Mouse (Mus musculus): ENCODE data around the gene Katnb1.
A peak's percentile ranks its signal among the peaks of the same experiment; 100 is the strongest.

Katnb1 gene

DNA sequence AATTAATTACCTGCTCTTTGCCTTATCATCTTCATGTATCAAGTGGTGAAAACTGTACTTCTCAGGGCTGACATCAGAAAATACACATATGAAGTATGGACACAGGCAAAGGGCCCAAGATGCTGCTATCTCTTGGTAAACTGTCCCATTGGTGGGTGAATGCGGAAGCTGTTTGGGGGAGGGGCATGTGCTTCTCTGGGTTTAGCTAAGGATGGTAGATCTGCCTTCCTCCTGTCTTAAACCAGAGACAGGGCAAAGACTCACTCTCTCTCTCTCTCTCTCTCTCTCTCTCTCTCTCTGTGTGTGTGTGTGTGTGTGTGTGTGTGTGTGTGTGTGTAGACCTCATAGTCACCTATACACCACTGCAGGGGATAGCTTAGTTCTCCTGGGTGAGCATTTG is 60.0 kb downstream of the Katnb1 start:
- peak; percentile 52 for DNase-seq

DNA sequence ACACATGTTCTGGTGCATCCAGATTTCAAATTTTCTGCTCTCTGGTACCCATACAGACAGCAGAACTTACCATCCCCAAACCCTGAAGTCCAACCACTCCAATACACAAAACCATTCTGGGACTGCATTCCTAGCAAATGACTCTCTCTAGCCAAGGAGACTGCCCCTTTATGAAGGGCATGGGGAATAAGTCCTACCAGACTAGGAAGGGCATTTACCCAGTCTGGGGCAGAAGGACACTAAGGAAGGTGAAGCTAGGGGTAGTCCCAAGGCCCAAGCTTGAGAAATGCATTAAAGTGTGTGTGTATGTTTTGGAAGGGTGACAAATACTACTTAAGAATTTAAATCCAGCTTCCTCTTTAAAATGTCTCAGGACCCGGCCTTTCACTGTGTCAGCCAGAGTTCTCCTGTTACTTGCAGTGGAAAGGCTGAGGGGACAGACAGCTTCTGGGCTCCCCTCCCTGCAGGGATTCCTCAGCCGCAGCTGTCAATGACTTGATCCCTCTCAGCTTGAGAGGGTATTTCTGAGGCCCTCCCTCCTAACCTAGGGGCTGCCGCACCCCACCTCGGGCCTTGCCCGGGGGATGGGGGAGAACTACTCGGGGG is 60.6 kb downstream of the Katnb1 start:
- peak; percentile 73 for DNase-seq

DNA sequence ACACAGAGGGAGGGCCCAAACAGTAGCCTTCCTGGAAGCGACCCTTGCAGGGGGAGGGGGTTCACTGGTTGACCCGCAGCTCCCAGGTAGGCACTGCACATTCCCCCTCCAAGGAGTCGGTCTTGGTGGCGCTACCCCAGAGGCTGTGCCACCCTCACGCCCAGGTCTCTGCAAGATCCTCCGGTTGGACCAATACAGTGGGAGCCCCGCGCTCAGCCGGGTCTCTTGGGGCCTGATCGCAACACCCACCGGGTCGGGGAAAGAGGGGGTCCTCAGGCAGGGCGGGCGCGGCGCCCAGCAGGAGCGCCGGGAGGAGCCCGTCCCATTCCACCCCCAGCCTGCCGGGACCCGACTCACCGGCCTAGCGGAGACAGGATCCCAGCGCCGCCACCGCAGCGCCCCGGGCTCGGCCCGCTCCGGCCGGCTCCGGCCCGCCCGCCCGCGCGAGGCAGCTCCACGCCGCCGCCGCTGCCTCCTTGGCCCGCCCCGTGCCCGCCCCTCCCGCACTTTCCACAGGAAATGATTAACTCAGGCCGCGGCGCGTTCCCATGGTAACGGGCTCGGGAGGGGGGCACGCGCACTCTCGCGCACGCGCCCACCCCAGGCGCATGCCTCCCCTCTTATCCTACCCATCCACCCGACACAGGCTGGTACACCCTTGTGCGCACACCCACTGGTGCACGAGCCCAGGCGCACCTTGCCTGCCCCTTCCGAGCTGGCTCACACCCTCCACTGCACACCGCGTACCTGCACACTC is 61.3 kb downstream of the Katnb1 start:
- peak; percentile 94 for DNase-seq

DNA sequence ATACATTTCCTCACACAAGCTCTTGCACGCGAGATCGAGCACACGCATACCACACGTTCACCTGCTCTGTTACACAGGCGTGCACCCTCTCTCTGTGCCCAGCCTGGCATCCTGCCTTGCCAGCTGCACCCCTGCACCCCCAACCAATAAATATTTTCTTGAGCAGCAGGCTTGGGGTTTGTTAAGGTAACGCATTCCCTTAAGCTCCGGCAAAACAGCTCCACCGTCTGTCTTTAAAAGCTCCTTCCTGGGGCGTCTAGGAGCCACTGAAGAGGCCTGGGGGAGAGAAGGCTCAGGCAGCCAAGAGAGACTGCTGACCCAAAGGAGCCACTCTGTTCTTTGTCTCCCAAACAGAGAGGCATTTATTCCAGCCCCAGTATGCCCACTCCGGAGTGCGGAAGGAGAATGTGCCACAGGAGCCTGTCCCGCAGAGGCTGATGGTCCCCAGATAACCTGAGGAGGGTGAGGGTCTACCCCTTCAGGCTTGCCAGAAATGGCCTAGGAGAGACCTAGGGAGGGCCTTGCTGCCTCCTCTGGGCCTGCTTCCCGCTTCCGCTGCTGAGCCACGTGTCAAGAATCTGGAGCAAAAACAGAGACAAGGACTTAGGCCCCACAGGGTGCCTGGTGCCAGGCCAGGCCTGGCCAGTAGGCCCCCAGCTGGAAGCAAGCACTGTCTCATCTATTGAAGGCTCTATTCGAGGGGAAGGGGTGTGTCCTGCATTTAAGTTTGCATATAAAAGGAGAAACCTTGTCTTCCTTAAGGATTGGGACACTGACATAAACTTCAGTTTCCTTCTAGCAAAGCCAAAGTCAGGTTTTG is 62.2 kb downstream of the Katnb1 start:
- DNase-seq: peak; percentile 49

DNA sequence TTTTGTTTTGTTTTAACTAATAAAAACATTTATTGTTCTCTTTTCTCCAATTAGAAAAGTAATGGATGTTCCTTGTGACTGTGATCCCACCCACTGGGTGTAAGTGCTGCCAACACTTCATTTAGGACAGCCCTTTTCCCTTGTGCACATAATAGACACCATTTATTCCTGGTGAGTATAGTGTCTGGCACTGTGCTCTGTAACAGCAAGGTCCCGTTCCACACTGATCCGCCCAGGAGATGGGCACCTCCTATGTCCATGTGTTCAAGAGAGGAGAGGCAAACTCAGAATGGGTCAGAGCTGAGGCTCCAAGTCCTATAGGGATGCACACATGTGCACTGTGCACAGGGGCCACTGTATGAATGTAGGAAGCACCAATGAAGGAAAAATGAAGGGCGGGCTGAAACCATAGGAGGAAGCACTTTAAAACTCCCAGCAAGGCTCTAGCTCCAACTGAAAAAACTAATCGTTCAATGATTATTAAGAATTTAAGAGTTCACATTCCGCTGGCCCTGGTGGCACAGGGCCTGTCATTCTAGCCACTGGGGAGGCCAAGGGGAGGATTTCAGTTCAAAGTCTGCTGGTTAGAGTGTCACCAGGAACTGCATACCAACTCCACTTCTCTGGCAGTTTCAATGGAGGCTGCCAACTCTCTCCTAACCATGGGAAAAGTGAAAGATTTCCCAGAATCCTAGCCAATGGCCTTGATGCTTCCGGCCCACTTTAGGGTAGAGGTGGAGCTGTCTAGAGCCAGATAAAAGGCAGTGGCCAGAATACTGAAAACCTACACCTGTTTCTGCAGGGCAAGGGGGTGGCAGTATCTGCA is 63.0 kb downstream of the Katnb1 start:
- no peak for DNase-seq

DNA sequence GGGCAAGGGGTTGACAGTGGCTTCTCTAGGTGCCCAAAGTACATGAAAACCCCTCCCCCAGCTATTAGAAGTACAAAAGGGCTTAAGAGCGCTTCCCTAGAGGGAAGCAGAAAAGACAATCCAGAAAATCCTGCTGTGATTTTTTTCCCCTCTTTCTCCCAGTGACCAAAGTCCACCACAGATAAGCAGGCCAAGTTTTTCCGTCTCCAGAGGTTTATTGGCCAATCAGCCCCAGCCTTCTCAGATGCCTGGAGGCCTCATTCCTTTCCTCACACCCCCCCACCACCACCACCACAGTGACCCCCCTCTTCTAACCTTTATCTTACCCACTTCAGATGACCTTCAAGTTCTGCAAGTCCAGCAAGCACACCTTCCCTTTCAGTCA is 63.6 kb downstream of the Katnb1 start:
- DNase-seq: no peak

DNA sequence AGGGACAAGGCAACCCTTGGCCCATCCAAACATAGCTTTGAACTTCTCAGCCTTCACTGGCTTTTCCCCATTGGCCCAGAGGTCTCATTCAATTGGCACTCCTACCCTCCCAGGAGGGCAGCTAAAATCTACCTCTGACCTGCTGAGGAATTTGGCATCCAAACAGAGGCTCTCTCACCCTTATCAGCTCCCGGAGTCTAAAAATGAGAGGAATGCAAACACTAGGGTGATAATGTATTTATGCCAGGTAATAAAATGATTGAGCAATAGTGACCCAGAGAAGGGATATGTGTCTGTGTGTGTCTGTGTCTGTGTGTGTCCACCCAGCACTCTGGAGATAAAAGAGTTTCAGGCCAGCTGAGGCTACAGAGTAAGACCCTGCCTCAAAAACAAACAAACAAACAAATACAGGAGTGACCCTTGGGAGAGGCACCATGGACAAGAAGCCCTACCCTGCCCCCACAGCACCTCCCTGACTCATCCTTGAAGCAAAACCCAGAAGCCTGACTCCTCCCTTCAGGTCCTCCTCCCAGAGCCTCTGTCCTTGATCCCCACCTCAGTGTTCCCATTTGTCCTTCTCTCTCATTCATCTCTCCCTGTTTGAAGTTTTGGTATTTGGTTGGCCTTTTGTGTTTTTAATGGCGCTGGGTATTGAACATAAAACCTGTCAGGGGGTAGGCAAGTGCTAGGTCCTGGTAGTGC is 65.2 kb downstream of the Katnb1 start:
- no peak for DNase-seq

DNA sequence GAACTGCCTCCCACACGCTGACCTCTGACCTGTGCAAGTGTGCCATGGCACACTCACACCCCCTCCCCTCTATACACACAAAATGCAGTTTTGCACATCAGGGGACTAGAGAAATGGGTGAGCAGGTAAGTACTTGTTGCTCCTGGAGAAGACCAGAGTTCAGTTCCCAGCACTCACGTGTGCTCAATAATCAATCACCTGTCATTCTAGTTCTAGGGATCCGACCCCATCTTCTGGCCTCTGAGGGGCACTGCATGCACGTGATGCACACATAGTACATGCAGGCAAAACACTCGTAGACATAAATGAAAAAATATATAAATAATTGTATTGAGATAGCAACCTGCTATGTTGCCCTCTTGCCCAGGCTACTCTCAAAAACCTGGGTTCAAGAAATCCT is 65.9 kb downstream of the Katnb1 start:
- no peak for DNase-seq

DNA sequence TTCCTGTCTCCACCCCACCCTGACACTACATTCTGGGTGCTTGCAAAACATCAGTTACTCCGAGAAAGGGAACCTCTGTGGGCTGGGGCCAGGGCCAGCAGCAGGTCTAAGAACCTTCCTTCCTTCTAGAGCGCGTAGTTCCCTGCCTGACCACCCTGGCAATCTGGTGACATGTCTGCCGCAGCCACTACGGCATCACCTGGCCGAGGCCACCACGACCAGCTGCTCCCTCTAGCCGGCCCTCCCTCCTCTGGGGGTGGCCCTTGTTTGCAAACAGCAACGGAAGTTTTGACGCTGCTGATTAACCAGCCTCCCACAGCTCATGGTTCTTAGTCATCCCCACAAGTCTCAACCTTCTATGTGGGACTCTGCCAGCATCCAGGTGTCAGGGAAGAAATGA is 68.4 kb downstream of the Katnb1 start:
- DNase-seq: no peak

DNA sequence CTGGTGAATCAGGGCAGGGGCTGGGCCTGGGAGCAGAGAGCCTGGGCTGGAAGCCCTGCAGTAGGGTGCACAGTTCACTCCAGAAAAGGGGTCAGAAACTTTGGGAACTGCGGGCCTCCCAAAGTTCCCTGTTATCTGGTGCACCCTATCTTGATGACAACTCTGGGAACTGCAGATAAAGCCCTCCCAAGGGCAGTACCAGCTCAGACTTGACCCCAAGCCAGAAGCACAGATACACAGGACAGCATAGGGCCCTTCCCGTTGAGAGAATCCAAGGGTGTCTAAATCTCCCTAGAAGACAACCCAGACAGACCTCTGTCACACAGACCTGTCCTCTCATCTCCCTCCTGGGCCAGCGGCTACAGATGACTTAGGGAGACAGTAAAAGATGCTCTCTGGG is 69.6 kb downstream of the Katnb1 start:
- no peak for DNase-seq
